Mouse (Mus musculus) embryonic fibroblast, embryonic 13.5 days (primary cell): ENCODE measurements around the gene Qsox2.

Experiments used
- CTCF ChIP-seq: IDR thresholded peaks from 2 replicates; pipeline ENCODE4 v1.5.1; 2011; ENCODE audit warnings: mild to moderate bottlenecking, control low read depth, low read length, moderate library complexity, borderline replicate concordance; ENCODE audit not compliant: insufficient read depth
- POLR2A ChIP-seq: IDR thresholded peaks from 2 replicates; pipeline ENCODE4 v1.6.1; 2011; ENCODE audit warnings: low read depth, mild to moderate bottlenecking, control low read depth, low read length, moderate library complexity

- TF ChIP-seq POLR2A, result no peak
- TF ChIP-seq CTCF, result no peak
Measured at GRCm38 (mm10) chr2:26265095-26265494, 27.8 kb upstream of the Qsox2 start.
